Mouse (Mus musculus) right cerebral cortex, postnatal 10 days (tissue): ENCODE results near the gene Fgfrl1.

Experiments
- DNase-seq, 2 experiments: peaks; one replicate each; pipeline ENCODE4 v3.0.0; 2021; ENCODE audit warnings: low spot score in 2 of 2

Gene Fgfrl1

GRCm38 (mm10) chr5:108700346-108700745, 8.2 kb downstream of the Fgfrl1 start:
- DNase-seq = no peak

- DNase-seq = no peak
Observed at GRCm38 (mm10) chr5:108701341-108702021, 9.3 kb downstream of the Fgfrl1 start.

GRCm38 (mm10) chr5:108703754-108704626, 11.8 kb downstream of the Fgfrl1 start:
- DNase-seq = no peak

GRCm38 (mm10) chr5:108707758-108708157, 15.6 kb downstream of the Fgfrl1 start:
- no peak for DNase-seq

GRCm38 (mm10) chr5:108708419-108708818, 16.2 kb downstream of the Fgfrl1 start:
- DNase-seq = no peak

- DNase-seq = no peak
Observed at GRCm38 (mm10) chr5:108708981-108709731, 17.0 kb downstream of the Fgfrl1 start.

- DNase-seq = no peak
Observed at GRCm38 (mm10) chr5:108711968-108712367, 19.8 kb downstream of the Fgfrl1 start.

GRCm38 (mm10) chr5:108713096-108713495, 20.9 kb downstream of the Fgfrl1 start:
- no peak for DNase-seq

GRCm38 (mm10) chr5:108713691-108714090, 21.5 kb downstream of the Fgfrl1 start:
- no peak for DNase-seq

GRCm38 (mm10) chr5:108714149-108714548, 22.0 kb downstream of the Fgfrl1 start:
- peak; percentile 73 to 83 for DNase-seq

GRCm38 (mm10) chr5:108715974-108716373, 23.8 kb downstream of the Fgfrl1 start:
- peak in 1 of 2 experiments; percentile 15 for DNase-seq

GRCm38 (mm10) chr5:108718051-108718450, 25.9 kb downstream of the Fgfrl1 start:
- peak; percentile 37 to 49 for DNase-seq

GRCm38 (mm10) chr5:108719761-108720160, 27.6 kb downstream of the Fgfrl1 start:
- peak in 1 of 2 experiments; percentile 17 for DNase-seq

- DNase-seq = no peak
Observed at GRCm38 (mm10) chr5:108724006-108724405, 31.8 kb downstream of the Fgfrl1 start.

GRCm38 (mm10) chr5:108726557-108727248, 34.5 kb downstream of the Fgfrl1 start:
- peak; percentile 76 to 82 for DNase-seq

GRCm38 (mm10) chr5:108727425-108727824, 35.2 kb downstream of the Fgfrl1 start:
- DNase-seq = no peak

GRCm38 (mm10) chr5:108741844-108742243, 49.7 kb downstream of the Fgfrl1 start:
- no peak for DNase-seq

GRCm38 (mm10) chr5:108742596-108742995, 50.4 kb downstream of the Fgfrl1 start:
- DNase-seq = no peak

GRCm38 (mm10) chr5:108743856-108744255, 51.7 kb downstream of the Fgfrl1 start:
- no peak for DNase-seq

- no peak for DNase-seq
Observed at GRCm38 (mm10) chr5:108744629-108745028, 52.4 kb downstream of the Fgfrl1 start.
